Mouse (Mus musculus) hindbrain, embryonic 13.5 days (tissue): ENCODE results near the gene Dcaf1. TPM values are rescaled to one million over a fixed set of nuclear protein-coding genes. Genes with fewer than 3 reads are reported as not detected.

Experiments
- ATAC-seq: fragments of 200-750 bp; cut with Nextera tagmentation; 2 replicates; pipeline ENCODE4 v1.8.0; 2017; ENCODE audit warnings: moderate TSS enrichment; ENCODE audit not compliant: low FRiP score
- H3K27ac ChIP-seq: fragments of 300-500 bp; sonication (generic); 2 replicates; pipeline ENCODE4 v1.5.1; 2015; ENCODE audit warnings: inconsistent platforms, mild to moderate bottlenecking, moderate library complexity
- H3K27me3 ChIP-seq: fragments of 300-500 bp; sonication (generic); 2 replicates; pipeline ENCODE4 v1.6.1; 2015; ENCODE audit warnings: mild to moderate bottlenecking, inconsistent platforms
- H3K36me3 ChIP-seq: fragments of 300-500 bp; sonication (generic); 2 replicates; pipeline ENCODE4 v1.6.1; 2015; ENCODE audit warnings: mild to moderate bottlenecking, inconsistent platforms
- H3K4me1 ChIP-seq: fragments of 300-500 bp; sonication (generic); replicated peaks from 2 replicates; pipeline ENCODE4 v1.6.1; 2015; ENCODE audit warnings: inconsistent platforms
- H3K4me2 ChIP-seq: fragments of 300-500 bp; sonication (generic); 2 replicates; pipeline ENCODE4 v1.6.1; 2015; ENCODE audit warnings: inconsistent platforms, mild to moderate bottlenecking, moderate library complexity
- H3K4me3 ChIP-seq: fragments of 300-500 bp; sonication (generic); 2 replicates; pipeline ENCODE4 v1.5.1; 2015; ENCODE audit warnings: mild to moderate bottlenecking, inconsistent platforms
- H3K9ac ChIP-seq: fragments of 300-500 bp; sonication (generic); 2 replicates; pipeline ENCODE4 v1.6.1; 2015; ENCODE audit warnings: mild to moderate bottlenecking, inconsistent platforms
- H3K9me3 ChIP-seq: fragments of 300-500 bp; sonication (generic); 2 replicates; pipeline ENCODE4 v1.6.1; 2016; ENCODE audit warnings: inconsistent platforms
- WGBS: fragments of 180-500 bp; shearing (Covaris S2); methylation state at CpG from one replicate; pipeline ENCODE4 v1.1.7; 2015; 5-methylcytosine and 5-hydroxymethylcytosine counted together
- polyA plus RNA-seq: library from polyadenylated mRNA; unstranded; fragments of >200 nt; fragmentation: Nextera tagmentation; extraction: Ambion mirVana; gene quantifications from 2 replicates; pipeline ENCODE4 v1.2.1, GENCODE M21; 2015

Dcaf1 gene
- polyA plus RNA-seq, 1 experiment from 2014 or later = 19.7 TPM

DNA sequence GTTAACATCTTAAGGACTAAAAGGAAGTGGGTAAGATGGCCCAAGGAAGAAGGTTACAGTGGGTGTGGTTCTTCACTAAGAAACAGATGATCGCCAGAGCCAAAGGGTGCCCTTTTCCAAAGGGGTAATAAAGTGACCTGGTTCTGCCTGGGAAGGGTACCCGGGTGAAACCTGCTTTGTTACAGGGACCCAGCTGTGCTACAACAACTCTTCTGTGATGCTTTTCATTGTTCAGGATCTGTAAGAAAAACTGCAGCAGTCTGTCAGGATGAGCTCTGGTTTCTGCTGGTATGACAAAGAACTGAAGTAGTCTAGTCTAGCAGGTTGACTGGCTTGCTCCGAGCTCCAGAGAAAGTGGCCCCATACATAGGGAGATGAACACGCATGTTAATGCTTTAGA is 60.5 kb downstream of the Dcaf1 start:
- no peak overlapping the region; the same call in 1 of the 2 replicates for H3K4me2 ChIP-seq
- WGBS = 69% methylated on average over 4 of the region's 4 CpGs
- no peak for ATAC-seq
- H3K36me3 ChIP-seq = peaks cover 69% of the 10 kb centered on the region
- peak overlapping the region; percentile 9; the same call in 1 of the 2 replicates for H3K9ac ChIP-seq
- H3K9me3 ChIP-seq = no peaks in the 10 kb centered on the region
- no peak overlapping the region for H3K4me3 ChIP-seq
- H3K27ac ChIP-seq = no peak overlapping the region
- peaks cover 55% of the 10 kb centered on the region for H3K4me1 ChIP-seq
- no peaks in the 10 kb centered on the region for H3K27me3 ChIP-seq

- H3K4me1 ChIP-seq = peaks cover 64% of the 10 kb centered on the region
- peaks cover 63% of the 10 kb centered on the region for H3K36me3 ChIP-seq
- 82% methylated on average over 3 of the region's 3 CpGs for WGBS
- H3K27ac ChIP-seq = no peak overlapping the region
- H3K4me3 ChIP-seq = peak overlapping the region; percentile 94
- ATAC-seq = no peak
- no peaks in the 10 kb centered on the region for H3K27me3 ChIP-seq
- no peaks in the 10 kb centered on the region for H3K9me3 ChIP-seq
- peak overlapping the region; percentile 60 for H3K9ac ChIP-seq
- H3K4me2 ChIP-seq = peak overlapping the region; percentile 99
These were observed 61.4 kb downstream of the Dcaf1 start for GRCm38 (mm10) chr9:106883085-106883484.

DNA sequence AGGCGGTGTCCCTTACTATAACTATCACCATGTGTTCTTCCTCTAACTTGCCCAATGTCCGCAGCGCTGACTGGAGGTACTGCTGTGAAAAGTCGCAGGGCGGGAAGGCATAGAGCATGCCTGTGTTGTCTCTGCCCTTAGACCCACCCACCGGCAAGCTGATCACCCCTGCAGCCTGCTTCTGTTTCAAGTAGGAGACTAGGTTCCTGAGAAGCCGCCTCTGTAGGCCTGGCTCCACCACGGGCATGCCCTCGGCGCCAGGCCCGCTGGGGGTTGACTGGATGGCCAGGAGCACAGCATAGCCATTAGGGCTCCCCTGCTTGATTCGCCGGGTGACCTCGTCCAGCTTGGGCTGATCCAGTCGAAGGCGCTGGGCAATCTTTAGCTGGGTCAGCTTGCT is 62.6 kb downstream of the Dcaf1 start:
- Histone ChIP-seq H3K36me3 (peaks cover 63% of the 10 kb centered on the region), H3K4me1 (peaks cover 72% of the 10 kb centered on the region), H3K4me2 (peak overlapping the region; percentile 99), H3K27me3 (no peaks in the 10 kb centered on the region), H3K9me3 (no peaks in the 10 kb centered on the region), H3K9ac (peak overlapping the region; percentile 99), H3K4me3 (peak overlapping the region; percentile 94), H3K27ac (no peak overlapping the region)
- no peak for ATAC-seq
- 34% methylated on average over 16 of the region's 16 CpGs for WGBS

DNA sequence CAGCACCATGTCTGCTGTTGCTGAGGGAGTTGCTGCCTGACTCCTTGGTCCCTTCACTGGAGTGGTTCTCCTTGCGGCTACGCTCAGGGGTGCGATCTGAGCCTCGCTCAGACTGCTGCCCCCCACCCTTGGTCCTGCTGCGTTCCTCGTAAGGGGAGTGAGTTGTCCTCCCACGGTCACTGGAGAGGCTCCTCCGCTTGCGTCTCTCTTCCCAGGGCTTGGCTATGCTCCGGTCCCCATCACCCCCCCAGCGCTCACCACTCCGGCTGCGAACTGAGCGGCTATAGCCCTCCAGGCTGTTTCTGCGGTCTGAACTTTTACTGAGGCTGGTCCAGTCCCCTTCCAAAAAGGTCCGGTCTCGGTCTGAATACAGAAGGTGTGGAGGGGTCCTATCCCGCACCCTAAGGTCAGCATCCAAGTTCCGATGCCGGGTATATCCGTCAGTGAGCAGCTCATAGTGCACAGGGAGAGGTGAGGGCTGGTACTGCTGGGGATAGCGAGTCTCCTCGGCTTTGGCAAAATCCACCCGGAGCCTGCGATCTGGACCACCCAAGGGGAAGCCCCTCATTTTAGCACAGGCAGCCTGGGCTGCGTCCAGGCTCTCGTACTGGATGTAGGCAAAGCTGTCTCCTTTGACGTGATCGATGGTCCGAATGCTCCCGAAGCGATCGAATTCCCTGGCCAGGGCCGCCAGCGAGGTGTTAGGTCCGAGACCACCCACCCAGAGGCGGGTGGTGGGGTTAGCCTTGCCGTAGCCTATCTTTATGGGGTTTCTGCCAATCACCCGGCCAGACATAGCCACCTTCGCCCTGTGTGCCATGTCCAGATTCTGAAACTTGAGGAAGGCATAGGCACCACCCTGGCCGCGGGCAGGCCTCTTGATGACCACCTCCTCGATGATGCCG is 63.6 kb downstream of the Dcaf1 start:
- Histone ChIP-seq H3K36me3 (peaks cover 66% of the 10 kb centered on the region), H3K9me3 (no peaks in the 10 kb centered on the region), H3K4me3 (peak overlapping the region; percentile 94), H3K4me1 (peaks cover 78% of the 10 kb centered on the region), H3K9ac (peak overlapping the region; percentile 99), H3K27ac (peak overlapping the region; percentile 96), H3K27me3 (no peaks in the 10 kb centered on the region), H3K4me2 (peak overlapping the region; percentile 99)
- no peak for ATAC-seq
- WGBS = 18% methylated on average over 44 of the region's 44 CpGs

DNA sequence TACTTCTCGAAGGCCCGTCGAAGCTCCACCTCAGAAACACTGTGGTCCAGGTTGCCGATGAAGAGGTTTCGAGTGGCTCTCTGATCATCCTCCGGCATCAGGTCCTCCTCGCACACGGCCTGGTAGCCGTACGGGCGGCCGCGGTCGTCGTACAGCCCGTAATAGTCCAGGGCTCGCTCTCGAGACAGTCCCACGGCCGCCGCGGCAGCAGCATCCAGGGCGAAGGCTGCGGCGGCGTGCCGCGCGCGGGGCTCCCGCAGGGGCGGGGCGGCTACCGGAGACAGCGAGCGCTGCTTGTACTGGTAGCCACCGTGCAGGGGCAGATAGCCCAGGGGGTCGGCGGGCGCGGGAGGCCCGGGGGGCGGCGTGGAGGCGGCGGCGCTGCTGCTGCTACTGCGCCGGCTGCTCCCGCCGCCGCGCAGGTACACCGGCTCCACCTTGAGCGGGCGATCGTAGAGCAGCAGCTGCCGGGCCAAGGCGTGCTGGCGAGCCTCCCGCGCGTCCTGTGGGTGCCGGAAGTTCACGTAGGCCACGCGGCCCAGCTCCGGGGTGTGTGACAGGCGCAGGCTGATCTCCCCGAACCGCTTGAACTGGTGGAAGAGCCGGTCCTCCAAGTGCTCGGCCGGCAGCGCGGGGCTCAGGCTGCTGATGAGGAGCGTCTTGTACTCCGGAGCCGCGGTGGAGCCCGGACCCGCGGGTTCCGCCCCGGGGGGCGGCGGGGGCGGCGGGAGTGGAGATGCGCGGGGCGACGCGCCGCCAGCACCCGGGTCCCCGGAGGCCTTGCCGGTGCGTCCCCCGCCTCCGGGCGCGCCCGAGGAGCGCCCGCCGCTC is 64.4 kb downstream of the Dcaf1 start:
- peaks cover 67% of the 10 kb centered on the region for H3K36me3 ChIP-seq
- under 1% methylated on average over 85 of the region's 107 CpGs for WGBS
- H3K4me1 ChIP-seq = peaks cover 83% of the 10 kb centered on the region
- H3K27me3 ChIP-seq = no peaks in the 10 kb centered on the region
- H3K9me3 ChIP-seq = no peaks in the 10 kb centered on the region
- peak; percentile 5; the same call in 1 of the 2 replicates for ATAC-seq
- peak overlapping the region; percentile 99 for H3K9ac ChIP-seq
- peak overlapping the region; percentile 96 for H3K27ac ChIP-seq
- H3K4me2 ChIP-seq = peak overlapping the region; percentile 99
- H3K4me3 ChIP-seq = peak overlapping the region; percentile 94

DNA sequence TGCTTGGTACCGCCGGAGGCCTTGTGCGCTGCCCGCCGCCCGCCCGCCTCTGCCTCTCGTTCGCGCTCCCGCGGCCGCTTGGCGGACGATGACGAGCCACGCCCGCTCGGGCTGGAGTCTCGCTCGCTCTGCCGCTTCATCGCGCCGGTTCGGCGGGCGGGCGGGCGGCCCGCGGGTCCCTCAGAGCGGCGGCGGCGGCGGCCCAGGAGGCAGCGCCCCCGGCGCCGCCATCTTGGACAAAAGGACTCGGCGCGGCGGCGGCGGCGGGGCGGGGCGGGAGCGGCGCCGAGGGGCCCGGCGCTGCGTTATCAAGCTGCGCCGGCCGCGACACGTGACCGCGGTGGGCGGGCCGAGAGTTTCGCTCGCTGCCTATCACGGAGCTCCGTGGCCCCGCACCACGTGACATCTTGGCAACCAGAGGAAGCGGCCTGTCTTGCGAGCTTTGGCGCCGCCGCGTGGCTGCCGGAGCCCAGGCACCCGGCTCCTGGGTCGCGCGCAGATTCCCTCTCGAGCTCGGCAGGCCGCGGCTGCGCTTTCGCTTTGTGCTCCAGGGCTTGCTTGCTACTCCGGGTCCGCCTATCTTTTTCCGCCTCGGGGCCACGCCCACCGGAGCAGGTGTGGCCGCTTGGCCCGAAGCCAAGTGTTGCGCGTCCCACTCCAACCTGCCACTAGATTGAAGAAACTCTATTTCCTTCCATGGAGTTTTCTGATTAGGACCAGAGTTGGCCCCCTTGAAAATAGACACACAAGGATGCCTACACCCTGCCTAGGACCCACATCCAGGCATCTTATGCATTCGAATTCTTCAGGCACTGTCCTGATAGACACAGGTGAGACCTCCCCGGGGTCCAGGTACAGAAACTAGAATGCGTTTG is 65.4 kb downstream of the Dcaf1 start, which contains the start of gene Rbm15b:
TSS of gene Rbm15b (minus strand) at position 601 of the 875 bp plus-strand sequence.
- Histone ChIP-seq H3K9ac (peak within 1 kb of the TSS; percentile 99), H3K27ac (peak within 1 kb of the TSS; percentile 96), H3K4me3 (peak within 1 kb of the TSS; percentile 94), H3K27me3 (no peaks in the 10 kb centered on the region), H3K36me3 (peaks cover 58% of the 10 kb centered on the region), H3K9me3 (no peaks in the 10 kb centered on the region), H3K4me2 (peak within 1 kb of the TSS; percentile 99), H3K4me1 (peaks cover 75% of the 10 kb centered on the region)
- peak; percentile 58 for ATAC-seq
- 2% methylated on average over 98 of the region's 101 CpGs for WGBS

DNA sequence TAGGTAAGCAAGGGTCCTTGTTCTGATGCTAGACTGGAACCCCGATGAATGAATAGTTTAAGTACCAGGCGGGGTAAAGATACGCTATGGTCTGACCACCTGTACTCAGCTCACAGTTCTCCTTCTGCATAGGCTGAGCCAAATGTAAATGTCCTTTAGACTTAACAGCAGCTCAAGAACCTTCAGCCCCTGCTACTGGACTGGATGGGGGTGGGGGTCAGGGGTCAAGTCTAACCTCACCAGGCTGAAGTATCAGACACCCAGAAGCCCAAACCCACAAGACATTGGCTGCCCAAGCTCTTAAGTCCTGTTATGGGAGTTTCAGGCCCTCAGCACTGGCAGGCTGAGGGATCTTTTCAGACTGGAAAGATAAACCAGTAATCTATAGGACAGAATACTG is 66.7 kb downstream of the Dcaf1 start:
- no peak overlapping the region for H3K4me3 ChIP-seq
- no peaks in the 10 kb centered on the region for H3K9me3 ChIP-seq
- 0 out of 2 replicates have a peak overlapping the region, but pooled peaks have one; percentile 87 for H3K27ac ChIP-seq
- H3K4me1 ChIP-seq = peaks cover 70% of the 10 kb centered on the region
- H3K9ac ChIP-seq = peak overlapping the region; percentile 58; the same call in 1 of the 2 replicates
- peaks cover 45% of the 10 kb centered on the region for H3K36me3 ChIP-seq
- WGBS = 96% methylated on average over 3 of the region's 3 CpGs
- no peak overlapping the region for H3K4me2 ChIP-seq
- ATAC-seq = no peak
- H3K27me3 ChIP-seq = no peaks in the 10 kb centered on the region

- no peak for ATAC-seq
- Histone ChIP-seq H3K9me3 (no peaks in the 10 kb centered on the region), H3K27ac (no peak overlapping the region), H3K27me3 (no peaks in the 10 kb centered on the region), H3K36me3 (peaks cover 38% of the 10 kb centered on the region), H3K4me1 (peaks cover 65% of the 10 kb centered on the region), H3K4me2 (no peak overlapping the region), H3K4me3 (no peak overlapping the region), H3K9ac (0 out of 2 replicates have a peak overlapping the region, but pooled peaks have one; percentile 96)
- 89% methylated on average over 9 of the region's 9 CpGs for WGBS
These were observed 67.6 kb downstream of the Dcaf1 start for GRCm38 (mm10) chr9:106889321-106889720.

GRCm38 (mm10) chr9:106890496-106891240 is 69.0 kb downstream of the Dcaf1 start:
- Histone ChIP-seq H3K4me1 (peaks cover 52% of the 10 kb centered on the region), H3K4me2 (peak overlapping the region; percentile 83), H3K9ac (peak overlapping the region; percentile 96), H3K9me3 (no peaks in the 10 kb centered on the region), H3K4me3 (peak overlapping the region; percentile 86), H3K27me3 (no peaks in the 10 kb centered on the region), H3K27ac (no peak overlapping the region), H3K36me3 (peaks cover 39% of the 10 kb centered on the region)
- no peak for ATAC-seq
- WGBS = 68% methylated on average over 8 of the region's 8 CpGs

DNA sequence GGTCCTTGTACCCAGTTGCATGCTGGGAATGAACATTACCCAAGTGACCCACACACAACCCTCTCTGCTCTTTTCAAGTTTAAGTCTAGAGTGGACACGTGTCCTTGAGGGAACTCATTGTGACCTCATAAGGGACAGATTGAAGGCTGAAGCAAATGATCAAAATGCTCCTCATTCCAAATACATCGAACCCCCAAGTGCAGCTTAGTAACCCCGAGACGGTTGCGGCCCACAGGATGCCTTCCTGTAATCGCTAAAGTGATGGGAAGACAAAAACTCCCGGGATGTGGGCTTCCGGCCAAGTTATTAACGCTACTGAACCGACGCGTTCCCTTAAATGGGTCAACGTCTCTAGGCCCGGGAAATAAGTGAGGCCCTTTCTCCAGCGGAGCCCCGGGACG is 69.7 kb downstream of the Dcaf1 start:
- Histone ChIP-seq H3K4me1 (peaks cover 48% of the 10 kb centered on the region), H3K36me3 (peaks cover 44% of the 10 kb centered on the region), H3K27ac (peak overlapping the region; percentile 93), H3K4me3 (peak overlapping the region; percentile 86), H3K9me3 (no peaks in the 10 kb centered on the region), H3K27me3 (no peaks in the 10 kb centered on the region), H3K4me2 (peak overlapping the region; percentile 83), H3K9ac (peak overlapping the region; percentile 96)
- no peak for ATAC-seq
- under 1% methylated on average over 17 of the region's 17 CpGs for WGBS
